Mouse (Mus musculus): Measurements from ENCODE around the gene Ripk3. TPM values are rescaled to one million over a fixed set of nuclear protein-coding genes. Genes with fewer than 3 reads are reported as not detected.

Ripk3 gene
- total and polyA plus RNA-seq, 3 experiments: 0.15 to 2.0 TPM; not detected in 1

DNA sequence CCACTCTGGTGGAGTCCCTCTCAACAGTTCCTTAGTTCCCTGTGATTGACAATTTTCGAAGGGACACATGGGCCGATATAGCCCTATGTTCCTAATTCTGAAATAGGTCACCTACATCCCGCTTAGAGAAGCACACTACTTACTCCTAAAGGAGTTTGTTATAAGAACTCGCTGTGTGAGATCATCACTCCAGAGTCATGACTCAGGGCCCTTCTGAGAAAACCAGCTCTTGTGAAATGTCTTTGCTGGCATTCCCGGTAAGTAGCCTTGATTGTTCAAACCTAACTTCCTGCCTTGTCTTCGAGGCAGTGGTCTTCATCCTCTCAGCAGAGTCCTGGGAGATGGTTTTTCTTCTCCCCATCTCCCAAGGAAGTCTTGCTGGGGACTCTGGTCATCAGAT is 20.1 kb downstream of the Ripk3 start:
- dilution Hi-C loops (cut with MboI; ENCODE audit: extremely low pct_ligation_motif_present, extremely low pct_unique_long_range_greater_than_20kb, low sequenced_read_pairs) (no loop called here), in situ Hi-C loops (cut with MboI; ENCODE audit: low pct_ligation_motif_present, low pct_unique_long_range_greater_than_20kb, low sequenced_read_pairs) (no loop called here)
- H3K4me1 ChIP-seq (ENCODE audit: control insufficient read depth in 1 of 2, insufficient read depth in 2 of 2): peaks cover 8 to 20% of the 10 kb centered on the region in 2 experiments; a peak in 3 of 4 replicates

DNA sequence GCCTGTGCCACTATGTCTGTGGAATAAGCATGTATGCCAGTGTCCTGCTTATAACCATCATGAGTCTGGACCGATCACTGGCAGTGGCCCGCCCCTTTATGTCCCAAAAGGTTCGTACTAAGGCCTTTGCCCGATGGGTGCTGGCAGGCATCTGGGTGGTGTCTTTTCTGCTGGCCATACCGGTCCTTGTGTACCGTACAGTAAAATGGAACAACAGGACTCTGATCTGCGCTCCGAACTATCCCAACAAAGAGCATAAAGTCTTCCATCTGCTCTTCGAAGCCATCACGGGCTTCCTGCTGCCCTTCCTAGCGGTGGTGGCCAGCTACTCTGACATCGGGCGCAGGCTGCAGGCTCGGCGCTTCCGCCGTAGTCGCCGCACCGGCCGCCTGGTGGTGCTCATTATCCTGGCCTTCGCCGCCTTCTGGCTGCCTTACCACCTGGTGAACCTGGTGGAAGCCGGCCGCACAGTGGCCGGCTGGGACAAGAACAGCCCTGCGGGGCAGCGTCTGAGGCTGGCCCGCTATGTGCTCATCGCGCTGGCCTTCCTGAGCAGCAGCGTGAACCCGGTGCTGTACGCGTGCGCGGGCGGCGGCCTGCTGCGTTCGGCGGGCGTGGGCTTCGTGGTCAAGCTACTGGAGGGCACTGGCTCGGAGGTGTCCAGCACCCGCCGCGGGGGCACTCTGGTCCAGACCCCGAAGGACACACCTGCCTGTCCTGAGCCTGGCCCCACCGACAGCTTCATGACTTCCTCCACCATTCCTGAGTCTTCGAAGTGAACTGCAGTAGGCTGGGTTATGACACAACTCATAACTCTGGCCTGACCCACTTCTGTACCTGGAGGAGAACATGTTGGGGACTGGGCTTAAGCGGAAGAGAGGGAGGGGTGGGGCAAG is 20.9 kb downstream of the Ripk3 start:
- Histone ChIP-seq H3K4me1 (ENCODE audit: control insufficient read depth in 1 of 2, insufficient read depth in 2 of 2) (peaks cover 8 to 24% of the 10 kb centered on the region in 2 experiments; a peak in 3 of 4 replicates), H3K4me2 (ENCODE audit: insufficient read depth, low read depth, poor library complexity, severe bottlenecking) (no peak overlapping the region), H3K9me3 (replicated peaks; ENCODE audit: low read length) (no peaks in the 10 kb centered on the region), H3K79me2 (replicated peaks; ENCODE audit: control insufficient read depth, extremely low read depth, insufficient read depth, poor library complexity, severe bottlenecking) (no peaks in the 10 kb centered on the region), H3K27ac (ENCODE audit: insufficient read depth, low read depth) (no peak overlapping the region), H3K27me3 (replicated peaks) (peaks cover 11% of the 10 kb centered on the region), H3K36me3 (replicated peaks in 1 of 2; ENCODE audit: control insufficient read depth in 1 of 2, insufficient read depth in 1 of 2, low read length in 1 of 2) (no peaks in the 10 kb centered on the region), H3K9ac (ENCODE audit: insufficient read depth, low read depth) (no peak overlapping the region), H3K4me3 (replicated peaks in 1 of 3; ENCODE audit: low read depth in 2 of 3, low read length in 2 of 3, poor library complexity in 1 of 3) (no peak overlapping the region)
- in situ Hi-C loops (cut with MboI; ENCODE audit: low pct_ligation_motif_present, low pct_unique_long_range_greater_than_20kb, low sequenced_read_pairs): no loop called here
- DNase-seq (ENCODE audit: extremely low read depth): no peak
- dilution Hi-C loops (cut with MboI; ENCODE audit: extremely low pct_ligation_motif_present, extremely low pct_unique_long_range_greater_than_20kb, low sequenced_read_pairs): no loop called here
- TF ChIP-seq RAD21 (IDR thresholded peaks at IDR 0.05; ENCODE audit: low read depth, low read length) (no peak), ZMIZ1 (IDR thresholded peaks at IDR 0.05; ENCODE audit: low read depth, low read length) (no peak), SMC3 (IDR thresholded peaks at IDR 0.05; ENCODE audit: low read depth, low read length) (no peak), ZKSCAN1 (IDR thresholded peaks at IDR 0.05; ENCODE audit: borderline replicate concordance, low read depth, low read length) (no peak), NELFE (IDR thresholded peaks at IDR 0.05; ENCODE audit: low read depth, low read length) (no peak), ELF1 (IDR thresholded peaks at IDR 0.05; ENCODE audit: low read depth, low read length) (no peak), MAZ (IDR thresholded peaks at IDR 0.05; ENCODE audit: low read depth, low read length) (no peak), ZNF384 (IDR thresholded peaks at IDR 0.05; ENCODE audit: low read depth, low read length) (no peak), KAT2A (IDR thresholded peaks at IDR 0.05; ENCODE audit: insufficient replicate concordance, low read length) (no peak), MXI1 (IDR thresholded peaks at IDR 0.05; ENCODE audit: low read depth, low read length) (no peak)

More for the DNA sequence above, 20.1 kb downstream of the Ripk3 start:
- H3K4me3 ChIP-seq (replicated peaks in 1 of 3; ENCODE audit: low read depth in 2 of 3, low read length in 2 of 3, poor library complexity in 1 of 3): no peak overlapping the region
- no peak overlapping the region for H3K9ac ChIP-seq (ENCODE audit: insufficient read depth, low read depth)
- H3K79me2 ChIP-seq (replicated peaks; ENCODE audit: control insufficient read depth, extremely low read depth, insufficient read depth, poor library complexity, severe bottlenecking): no peaks in the 10 kb centered on the region
- H3K9me3 ChIP-seq (replicated peaks; ENCODE audit: low read length): no peaks in the 10 kb centered on the region
- DNase-seq (ENCODE audit: extremely low read depth): no peak
- TF ChIP-seq TCF12 (IDR thresholded peaks at IDR 0.05; ENCODE audit: low read depth, low read length) (no peak), GABPA (IDR thresholded peaks at IDR 0.05; ENCODE audit: insufficient replicate concordance, low read depth, low read length) (no peak), SIN3A (IDR thresholded peaks at IDR 0.05; ENCODE audit: low read length) (no peak), MAZ (IDR thresholded peaks at IDR 0.05; ENCODE audit: low read depth, low read length) (no peak), ZMIZ1 (IDR thresholded peaks at IDR 0.05; ENCODE audit: low read depth, low read length) (no peak), ZKSCAN1 (IDR thresholded peaks at IDR 0.05; ENCODE audit: borderline replicate concordance, low read depth, low read length) (no peak), ETS1 (conservative IDR thresholded peaks at IDR 0.05; ENCODE audit: low read depth, low read length) (no peak), ELF1 (IDR thresholded peaks at IDR 0.05; ENCODE audit: low read depth, low read length) (no peak), ZC3H11A (IDR thresholded peaks at IDR 0.05; ENCODE audit: low read depth, low read length) (no peak), MEF2A (IDR thresholded peaks at IDR 0.05; ENCODE audit: borderline replicate concordance, low read depth, low read length) (no peak), BHLHE40 (IDR thresholded peaks at IDR 0.05; ENCODE audit: low read depth, low read length) (no peak), KAT2A (IDR thresholded peaks at IDR 0.05; ENCODE audit: insufficient replicate concordance, low read length) (no peak), POLR2A (IDR thresholded peaks at IDR 0.05; ENCODE audit: low read depth, low read length) (no peak), PAX5 (IDR thresholded peaks at IDR 0.05; ENCODE audit: low read length) (no peak), RCOR1 (conservative IDR thresholded peaks at IDR 0.05; ENCODE audit: low read depth, low read length) (no peak), JUND (conservative IDR thresholded peaks at IDR 0.05; ENCODE audit: low read depth, low read length) (no peak), SMC3 (IDR thresholded peaks at IDR 0.05; ENCODE audit: low read depth, low read length) (no peak), CHD2 (IDR thresholded peaks at IDR 0.05; ENCODE audit: low read length) (no peak), HCFC1 (IDR thresholded peaks at IDR 0.05; ENCODE audit: low read depth, low read length) (no peak), RAD21 (IDR thresholded peaks at IDR 0.05; ENCODE audit: low read depth, low read length) (no peak)
- H3K27me3 ChIP-seq (replicated peaks): peaks cover 17% of the 10 kb centered on the region
- H3K36me3 ChIP-seq (replicated peaks in 1 of 2; ENCODE audit: control insufficient read depth in 1 of 2, insufficient read depth in 1 of 2, low read length in 1 of 2): no peaks in the 10 kb centered on the region
- H3K27ac ChIP-seq (ENCODE audit: insufficient read depth, low read depth): no peak overlapping the region
- H3K4me2 ChIP-seq (ENCODE audit: insufficient read depth, low read depth, poor library complexity, severe bottlenecking): no peak overlapping the region
